Mouse (Mus musculus) thymus, postnatal 14 days (tissue): ENCODE results near the gene Serbp1.

Experiments
- DNase-seq: peaks from one replicate; pipeline ENCODE4 v3.0.0; 2021

Serbp1 gene

DNA sequence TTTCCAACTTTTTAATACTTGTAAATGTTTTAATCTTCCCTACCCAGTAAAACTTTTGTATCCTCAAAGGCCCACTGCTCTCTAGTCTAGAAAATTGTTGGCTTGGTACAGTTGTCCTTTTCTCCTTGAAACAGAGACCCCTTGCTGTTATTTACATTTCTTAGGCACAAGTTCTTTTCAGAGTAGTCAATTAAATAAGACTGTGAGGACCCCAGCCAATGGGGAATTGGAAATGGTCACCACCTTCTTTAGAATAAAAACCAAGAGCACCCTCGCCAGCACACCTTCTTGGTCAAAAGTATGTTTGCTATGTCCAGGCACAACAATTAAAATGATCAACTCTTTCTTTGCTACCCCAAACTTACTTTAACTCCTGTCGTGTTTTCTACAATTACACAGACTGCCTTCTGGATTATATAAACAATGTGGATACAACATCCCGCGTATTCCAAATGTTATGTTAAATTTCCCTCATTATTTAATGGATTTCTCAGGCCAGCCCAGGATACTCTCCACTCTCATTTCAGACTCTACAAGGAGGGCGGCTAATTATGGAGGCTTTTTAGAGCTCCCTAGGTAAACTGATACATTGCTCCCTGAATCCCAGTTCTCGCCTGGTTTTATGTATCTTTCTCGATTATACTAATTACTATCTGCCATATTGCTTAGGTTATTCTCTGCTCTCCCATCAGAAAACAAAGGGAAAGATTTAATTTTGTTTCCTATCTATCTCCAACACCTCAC, 1.3 kb upstream of the Serbp1 start:
- no peak for DNase-seq

DNA sequence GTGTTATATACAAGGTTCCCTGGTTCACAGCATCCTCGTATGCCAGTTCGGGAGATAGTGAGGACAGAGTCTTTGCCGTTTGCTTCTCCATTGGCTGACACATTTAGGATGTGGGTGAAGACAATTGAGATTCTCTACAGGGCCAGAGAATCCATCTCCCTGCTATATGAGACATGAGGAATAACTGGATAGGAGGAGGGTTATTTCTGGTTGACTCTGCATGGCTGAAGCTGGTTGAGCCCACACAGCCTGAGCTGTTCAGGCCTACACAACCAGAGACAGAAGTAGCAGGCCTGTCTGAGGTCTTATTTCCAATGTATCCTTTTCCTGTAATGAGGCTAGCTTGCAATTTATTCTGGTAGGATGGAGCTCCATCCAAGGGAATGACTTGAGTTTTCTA, 3.3 kb downstream of the Serbp1 start:
- no peak for DNase-seq

DNA sequence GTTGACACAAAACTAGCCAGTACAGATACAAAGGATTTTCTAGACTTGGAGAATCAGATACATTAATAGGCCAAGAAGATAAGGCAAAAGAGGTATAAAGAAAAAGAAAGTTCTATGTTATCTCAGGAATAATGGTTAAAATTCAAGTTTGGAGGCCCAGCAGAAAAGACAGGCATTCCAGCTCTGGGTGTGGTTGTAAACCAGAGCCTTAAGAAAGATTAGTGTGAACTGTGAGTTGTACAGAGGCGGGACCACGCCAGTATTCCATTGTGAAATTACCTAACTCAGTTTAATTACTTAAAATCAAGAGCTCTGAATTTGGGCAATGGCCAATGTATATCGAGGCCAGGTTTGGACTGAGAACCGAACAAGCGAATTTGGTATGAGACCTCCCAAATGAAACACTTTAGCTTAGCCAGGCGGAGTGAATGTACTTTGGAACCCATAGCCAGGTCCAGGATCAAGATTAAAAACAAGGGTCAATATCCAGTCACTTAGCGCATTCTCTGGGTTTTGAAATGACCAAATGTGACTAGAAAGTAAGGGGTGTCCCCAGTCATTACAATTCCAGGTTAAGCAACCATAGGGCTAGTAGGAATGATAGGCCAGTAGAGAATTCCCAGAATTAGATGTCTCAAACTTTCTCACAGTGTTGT, 5.9 kb downstream of the Serbp1 start:
- DNase-seq: no peak

DNA sequence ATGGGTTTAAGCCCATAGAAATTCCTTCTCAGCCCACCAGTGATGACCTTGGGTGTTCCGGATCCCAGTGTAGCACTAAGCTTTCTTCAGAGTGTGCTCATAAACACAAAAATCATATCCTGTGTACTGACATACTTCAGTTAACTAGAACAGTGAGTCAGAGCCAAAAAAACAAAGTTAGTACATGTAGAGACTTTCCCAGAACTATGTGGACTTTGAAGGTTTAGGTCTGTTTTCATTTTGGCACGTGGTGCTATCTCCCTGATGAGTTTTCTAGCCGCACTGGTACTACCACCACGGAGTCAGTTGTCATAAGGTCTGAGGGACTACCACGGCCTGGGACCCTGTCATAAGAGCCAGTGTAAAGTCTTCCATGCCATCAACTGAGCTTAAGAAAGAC, 6.5 kb downstream of the Serbp1 start:
- no peak for DNase-seq

DNA sequence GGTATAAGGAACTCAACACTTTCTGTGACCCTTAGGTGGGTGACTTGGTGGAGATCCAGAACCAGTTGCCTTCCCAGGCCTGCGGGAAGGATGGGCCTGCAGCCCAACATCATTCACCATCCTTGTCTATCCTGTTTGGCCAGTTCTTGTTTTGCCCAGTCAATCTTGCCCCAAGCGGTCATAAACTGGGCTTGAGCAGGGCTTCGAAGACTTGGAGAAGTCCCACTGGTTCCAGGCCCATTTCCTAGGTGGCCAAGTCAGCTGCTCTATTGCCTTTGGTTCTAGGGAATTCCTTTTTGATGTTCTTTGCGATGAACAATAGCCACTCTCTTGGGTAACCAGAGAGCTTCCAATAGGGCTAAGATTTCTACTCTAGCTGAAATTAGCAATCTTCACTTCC, 13.1 kb downstream of the Serbp1 start:
- no peak for DNase-seq

DNA sequence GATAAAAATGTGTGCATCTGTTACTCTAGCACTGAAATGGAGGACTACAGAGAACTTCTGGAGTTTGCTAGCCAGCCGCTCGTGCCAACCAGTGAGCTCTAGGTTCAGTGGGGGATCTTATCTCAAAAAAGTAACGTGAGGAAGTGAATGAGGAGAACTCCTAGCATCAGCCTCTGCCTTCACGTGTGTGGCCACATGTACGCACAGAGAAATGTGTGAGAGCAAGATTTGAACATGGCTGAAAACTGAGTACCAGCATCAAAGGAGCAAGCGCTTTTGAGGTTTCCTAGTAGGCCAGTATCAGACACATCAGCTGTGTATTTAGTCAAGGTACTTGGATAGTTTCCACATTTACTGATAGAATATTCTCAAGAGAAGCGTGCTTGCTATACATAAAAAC, 27.0 kb downstream of the Serbp1 start:
- peak; percentile 5 for DNase-seq

DNA sequence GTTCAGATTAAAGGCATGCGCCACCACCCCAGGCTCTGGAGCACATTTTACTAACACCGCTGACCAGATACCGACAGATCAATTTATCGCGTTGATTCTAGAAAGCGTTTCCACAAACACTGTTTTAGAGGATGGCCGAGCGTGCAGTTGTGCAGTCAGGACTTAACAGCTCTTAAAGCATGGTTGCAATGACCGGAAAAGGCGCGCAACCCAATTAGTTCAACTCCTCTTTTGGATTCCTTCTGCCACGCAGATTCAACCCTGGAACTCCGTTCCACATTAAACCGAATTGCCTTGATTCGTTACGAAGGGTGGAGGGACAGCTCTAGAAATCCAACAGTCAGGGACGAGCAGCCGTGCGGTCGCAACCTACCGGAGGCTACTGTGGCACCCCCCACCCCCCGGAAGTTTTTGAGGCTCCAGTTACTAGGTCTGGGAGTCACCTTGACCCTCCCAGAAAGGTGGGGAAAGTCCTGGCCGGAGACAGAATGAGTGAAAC, 28.2 kb downstream of the Serbp1 start:
- DNase-seq: no peak

DNA sequence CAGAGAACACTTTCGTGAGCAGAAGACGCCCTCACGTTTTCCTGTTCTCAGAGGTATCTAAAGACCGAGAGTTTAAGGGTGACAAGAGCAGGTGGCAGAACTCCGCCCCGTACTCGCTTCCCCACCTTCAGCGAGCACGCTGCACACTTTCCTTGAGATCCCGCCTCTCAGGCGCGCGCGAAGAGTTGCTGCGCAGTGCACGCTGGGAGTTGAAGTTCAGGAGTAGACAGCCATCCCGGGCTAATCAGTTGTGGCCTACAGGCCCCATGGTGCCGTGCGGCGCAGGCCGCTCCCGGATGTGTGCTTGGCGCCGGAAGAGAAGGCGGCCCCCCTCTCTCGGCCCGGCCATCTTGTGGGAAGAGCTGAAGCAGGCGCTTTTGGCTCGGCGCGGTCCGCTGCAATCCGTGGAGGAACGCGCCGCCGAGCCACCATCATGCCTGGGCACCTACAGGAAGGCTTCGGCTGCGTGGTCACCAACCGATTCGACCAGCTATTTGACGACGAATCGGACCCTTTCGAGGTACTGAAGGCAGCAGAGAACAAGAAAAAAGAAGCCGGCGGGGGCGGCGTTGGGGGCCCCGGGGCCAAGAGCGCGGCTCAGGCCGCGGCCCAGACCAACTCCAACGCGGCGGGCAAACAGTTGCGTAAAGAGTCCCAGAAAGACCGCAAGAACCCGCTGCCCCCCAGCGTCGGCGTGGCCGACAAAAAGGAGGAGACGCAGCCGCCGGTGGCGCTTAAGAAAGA, 28.9 kb downstream of the Serbp1 start:
- DNase-seq: peak; percentile 96

DNA sequence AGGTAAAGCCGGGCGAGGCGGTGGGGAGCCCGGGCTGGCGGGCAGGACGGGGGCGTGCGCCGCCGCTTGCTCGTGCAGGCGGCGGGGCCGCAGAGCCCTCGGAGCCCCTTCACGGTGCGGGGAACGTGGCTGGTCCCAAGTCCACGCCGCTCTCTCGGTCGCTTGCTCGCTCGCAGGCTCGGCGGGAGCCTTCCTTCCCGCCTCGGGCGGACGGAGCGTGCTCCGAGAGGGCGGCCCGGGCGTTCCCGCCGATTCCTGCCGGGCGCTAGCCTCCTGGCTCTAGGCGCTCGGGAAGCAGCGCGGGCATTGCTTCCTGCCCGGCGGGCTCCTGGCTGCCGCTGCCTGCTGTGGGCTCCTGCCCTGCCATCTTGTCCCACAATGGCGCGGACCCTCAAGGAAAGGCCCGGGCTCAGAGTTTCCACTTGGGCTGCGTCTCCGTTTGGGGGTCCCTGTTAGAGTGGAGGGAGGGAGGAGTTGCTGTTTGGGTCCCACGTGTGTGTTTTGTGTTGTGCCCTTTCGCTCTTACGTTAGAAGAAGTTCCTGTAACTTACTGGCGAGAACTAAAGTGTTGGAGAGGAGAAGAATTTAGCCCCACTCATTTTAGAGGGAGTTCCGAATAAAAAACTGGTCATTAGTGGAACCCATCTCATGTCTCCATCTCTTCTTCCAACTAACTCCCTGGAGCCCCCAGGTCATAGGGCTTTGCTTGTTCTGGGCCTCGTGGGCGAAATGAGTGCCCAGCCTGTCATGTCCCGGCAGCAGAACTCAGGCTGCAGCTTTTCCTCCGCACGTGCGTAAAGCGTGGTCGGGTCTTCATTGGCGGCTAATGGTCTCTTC, 29.6 kb downstream of the Serbp1 start:
- peak; percentile 41 for DNase-seq

DNA sequence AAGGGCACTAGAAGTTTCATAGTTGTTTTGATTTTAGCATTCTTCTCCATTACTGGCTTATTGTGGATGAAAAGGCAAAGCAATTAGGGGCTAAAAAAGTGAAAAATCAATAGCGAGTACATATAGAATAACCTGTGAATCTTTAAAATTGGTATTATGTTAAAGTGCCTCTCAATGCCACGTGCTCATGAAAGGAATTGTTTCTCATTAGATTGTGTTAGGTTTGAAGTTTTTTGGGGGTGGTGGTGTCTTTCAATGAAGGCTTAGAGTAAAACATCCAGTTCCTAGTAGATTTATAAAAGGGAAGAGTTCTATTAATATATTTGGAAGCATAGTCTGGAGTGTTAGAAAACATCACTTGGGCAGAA, 30.3 kb downstream of the Serbp1 start:
- no peak for DNase-seq

DNA sequence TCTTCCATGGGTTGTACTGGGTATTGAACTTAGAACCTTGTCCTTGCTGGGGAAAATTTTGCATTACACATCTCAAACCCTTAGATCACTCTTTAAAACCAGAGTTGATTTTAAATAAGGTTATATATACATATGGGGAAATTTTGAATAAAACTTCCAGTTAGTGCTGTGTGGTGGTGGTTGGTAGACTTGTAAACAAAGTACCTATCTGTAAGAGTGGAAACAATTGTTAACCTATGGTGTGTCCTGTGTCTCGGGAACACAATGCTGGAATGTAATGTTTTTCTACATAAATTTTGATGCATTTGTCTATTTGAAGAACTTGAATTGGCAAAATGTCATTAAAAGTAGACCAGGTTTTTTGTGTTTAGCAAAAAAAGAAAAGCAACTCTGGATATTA, 31.0 kb downstream of the Serbp1 start:
- no peak for DNase-seq

DNA sequence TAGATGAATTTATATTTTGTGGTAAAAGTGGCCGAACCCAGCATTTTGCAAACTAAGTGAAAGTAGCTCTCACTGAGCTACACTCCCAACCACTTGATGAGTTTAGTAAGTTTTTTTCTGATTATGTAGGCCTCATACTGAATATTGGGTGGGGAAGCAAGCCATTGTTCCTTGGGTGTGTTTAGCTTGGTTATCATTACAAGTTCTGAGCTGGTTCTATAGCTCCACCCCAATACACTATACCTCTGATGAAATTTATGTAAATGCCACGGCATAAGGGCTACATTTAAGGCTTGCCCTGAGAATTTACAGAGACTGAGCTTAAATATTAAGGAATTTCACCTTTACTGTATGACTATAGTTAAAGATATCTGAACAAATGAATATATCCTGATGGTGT, 31.5 kb downstream of the Serbp1 start:
- DNase-seq: no peak

DNA sequence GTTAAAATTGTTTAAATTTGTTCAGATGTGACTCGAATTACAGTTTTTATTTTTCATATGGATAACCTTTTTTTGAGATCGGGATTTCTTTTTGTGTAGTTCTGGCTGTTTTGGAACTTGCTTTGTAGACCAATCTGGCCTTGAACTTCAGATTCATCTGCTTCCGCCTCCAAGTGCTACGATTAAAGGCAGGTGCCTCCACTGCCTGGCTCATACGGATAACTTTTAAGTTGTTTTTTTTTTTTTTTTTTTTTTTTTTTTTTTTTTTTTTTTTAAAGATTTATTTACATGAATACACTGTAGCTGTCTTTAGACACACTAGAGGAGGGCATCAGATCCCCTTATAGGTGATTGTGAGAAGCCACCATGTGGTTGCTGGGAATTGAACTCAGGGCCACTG, 40.0 kb downstream of the Serbp1 start:
- DNase-seq: no peak

DNA sequence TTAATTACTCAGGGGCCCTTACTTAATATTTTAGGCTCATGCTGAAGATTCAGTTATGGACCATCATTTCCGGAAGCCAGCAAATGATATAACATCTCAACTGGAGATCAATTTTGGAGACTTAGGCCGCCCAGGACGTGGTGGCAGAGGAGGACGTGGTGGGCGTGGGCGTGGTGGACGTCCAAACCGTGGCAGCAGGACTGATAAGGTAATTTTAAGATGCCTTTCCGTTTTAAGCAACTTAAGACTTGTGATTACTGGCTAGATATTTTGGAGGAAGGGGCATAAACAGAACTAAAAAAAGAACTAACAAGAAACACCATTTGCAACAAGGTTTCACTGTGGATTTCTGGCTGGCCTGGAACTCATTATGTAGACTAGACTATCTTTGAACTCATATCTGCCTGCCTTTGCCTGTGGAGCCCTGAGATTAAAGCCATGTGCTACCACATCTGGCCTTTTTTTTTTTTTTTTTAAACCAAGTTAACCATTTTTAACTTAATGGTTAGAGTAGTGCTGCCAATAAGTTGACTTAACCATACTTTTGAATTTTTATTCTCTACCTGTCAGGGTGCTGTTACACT, 43.7 kb downstream of the Serbp1 start:
- DNase-seq: no peak

DNA sequence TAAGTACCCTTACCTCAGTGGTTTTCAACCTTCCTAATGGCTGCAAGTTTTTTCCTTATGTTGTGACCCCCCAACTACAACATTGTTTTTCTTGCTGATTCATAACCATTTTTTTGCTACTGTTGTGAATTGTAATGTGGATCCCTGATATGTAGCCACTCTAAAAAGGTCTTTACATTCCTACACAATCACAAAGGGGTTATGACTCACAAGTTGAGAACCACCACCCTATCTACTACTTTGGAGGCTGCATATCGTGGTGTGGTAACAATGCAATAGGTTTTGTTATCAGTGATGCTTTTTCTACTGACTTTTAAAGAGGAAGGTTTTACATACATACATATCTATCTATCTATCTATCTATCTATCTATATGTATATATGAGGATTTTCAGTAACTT, 44.9 kb downstream of the Serbp1 start:
- no peak for DNase-seq

DNA sequence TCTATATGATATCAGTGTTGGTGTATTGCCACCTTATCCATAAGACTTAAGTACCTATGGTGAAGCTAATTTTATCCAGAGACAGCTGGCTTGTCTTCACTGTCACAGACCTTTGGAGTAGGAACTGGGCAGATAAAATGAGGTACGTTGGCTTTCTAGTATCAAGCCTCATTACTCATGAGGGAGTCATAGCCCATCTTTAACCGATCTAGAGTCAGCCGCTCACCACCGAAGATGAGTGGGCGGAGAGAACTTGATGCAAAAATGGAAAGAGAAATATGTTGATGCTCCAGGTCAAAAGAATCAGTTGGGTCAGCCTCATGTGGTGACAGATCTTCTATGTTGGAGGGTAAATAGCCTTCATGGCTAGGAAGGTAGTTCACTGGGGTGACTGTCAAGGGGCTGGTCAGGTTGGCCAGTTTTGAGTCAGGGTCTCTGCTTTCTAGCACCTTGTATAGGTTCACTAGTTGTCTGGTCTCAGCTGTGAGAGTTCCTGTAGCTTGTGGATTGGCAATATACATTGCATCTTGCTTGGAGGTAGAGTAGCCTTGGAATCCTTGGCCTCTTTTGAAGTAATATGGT, 54.2 kb downstream of the Serbp1 start:
- DNase-seq: no peak

DNA sequence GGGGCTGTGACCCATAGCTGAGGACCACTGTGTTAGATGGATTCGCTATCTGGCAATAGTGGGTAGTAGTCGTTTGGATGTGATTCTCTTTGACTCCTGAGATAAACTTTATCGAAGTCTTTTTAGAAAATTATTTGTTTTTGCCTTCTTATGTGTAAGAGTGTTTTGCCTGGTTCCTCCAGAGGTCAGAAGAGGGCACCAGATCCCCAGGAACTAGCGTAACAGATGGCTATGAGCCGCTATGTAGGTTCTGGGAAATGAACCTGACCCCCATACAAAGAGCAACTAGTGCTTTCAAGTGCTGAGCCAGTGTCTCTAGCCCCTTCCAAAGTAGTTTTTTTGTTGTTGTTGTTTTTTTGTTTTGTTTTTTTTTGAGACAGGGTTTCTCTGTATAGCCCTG, 58.1 kb downstream of the Serbp1 start:
- peak; percentile 64 for DNase-seq

DNA sequence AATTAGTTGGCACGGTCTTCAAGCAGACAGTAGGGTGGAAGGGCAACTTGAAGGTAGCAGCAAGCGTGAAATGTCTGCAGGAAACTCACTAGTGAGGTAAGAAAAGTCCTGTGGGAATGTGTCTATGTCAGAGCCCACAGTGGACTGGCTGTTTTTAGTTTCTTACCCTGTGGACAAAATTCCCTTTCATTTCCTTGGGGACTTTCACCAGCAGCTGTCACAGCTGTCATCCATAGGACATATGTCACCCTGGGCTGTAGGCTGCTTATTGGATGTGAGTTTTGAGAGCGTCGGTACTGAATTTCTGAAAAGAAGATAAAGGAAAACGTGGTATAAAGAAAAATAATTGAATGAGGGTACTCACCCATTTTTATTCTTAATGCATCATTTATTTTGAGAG, 60.8 kb downstream of the Serbp1 start:
- no peak for DNase-seq

DNA sequence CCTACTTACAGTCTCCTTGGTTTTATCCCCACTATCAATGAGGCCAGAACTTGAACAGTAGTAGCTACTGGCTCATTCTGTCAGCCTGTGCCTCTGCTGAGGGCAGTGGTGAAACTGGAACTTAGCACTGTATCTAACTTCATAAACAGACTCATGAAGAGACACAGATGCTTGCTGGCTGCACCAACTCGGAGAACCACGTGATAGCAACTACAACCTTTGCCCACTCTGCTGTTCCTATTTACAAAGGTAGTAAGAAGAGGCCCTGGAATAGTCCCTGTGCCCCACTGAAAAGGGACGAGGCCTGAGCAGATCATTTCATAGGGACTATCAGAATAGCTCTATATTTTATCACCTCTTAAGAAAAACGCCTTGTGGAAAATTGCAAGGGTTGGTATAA, 62.3 kb downstream of the Serbp1 start:
- DNase-seq: no peak

DNA sequence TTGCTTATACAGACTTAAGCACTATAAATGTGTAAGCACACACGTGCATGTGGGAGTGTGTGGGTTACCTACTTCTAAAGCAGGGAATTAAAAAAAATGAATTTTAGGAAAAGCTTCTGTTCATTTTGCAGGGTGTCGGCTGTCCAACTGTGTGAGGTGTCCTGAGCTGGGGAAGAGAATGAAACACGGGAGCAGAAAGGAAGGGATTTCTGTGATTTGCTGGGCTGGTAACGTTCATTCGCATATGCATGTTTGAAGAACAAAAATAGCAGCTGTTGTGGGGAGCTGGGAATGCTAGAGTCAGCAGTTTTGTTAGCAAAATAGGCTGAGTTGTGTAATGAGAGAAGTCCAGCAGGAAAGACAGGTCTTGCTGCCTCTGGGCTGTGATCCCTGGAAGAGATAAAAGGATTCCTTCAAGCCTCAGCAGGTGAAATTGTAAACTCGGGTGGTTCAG, 62.8 kb downstream of the Serbp1 start:
- DNase-seq: no peak

DNA sequence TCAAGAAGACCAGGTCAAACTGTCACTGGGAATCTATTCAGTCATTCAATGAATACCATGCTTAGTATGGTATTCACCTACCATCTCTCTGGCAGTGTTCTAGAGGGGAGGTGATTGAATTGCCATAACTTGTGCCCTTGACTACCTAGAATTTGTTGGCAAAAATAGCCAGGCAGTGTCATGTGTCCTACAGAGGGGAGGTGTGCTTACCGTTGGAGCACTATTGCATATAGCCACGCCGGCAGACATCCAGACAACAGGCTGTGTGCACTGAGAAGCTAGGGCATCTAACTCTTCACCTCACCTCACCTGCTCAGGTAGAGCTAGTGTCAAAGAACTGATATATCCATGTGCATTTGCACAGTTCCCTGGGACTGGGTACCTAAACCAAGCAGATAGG, 63.3 kb downstream of the Serbp1 start:
- no peak for DNase-seq

DNA sequence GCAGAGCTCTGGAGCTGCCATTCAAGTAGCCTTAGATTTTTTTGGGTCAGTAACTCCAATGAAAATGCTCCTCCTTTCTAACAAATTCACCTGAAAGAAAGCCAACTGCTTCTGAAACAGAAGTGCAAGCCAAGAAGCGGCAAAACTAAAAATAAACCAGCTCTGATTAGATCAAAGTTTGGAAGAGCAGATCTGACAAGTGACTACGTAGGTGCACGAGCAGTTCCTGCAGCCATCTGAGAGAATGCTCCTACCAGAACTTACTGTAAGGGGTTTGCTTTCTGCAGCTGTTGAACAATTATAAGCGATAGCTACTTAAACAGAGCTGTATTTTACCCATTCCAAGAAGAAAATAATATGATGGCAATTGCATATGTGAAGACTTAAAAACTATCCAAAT, 64.5 kb downstream of the Serbp1 start:
- peak; percentile 41 for DNase-seq
